Mouse (Mus musculus): ENCODE measurements around the gene Prrc2a.

Prrc2a gene

DNA sequence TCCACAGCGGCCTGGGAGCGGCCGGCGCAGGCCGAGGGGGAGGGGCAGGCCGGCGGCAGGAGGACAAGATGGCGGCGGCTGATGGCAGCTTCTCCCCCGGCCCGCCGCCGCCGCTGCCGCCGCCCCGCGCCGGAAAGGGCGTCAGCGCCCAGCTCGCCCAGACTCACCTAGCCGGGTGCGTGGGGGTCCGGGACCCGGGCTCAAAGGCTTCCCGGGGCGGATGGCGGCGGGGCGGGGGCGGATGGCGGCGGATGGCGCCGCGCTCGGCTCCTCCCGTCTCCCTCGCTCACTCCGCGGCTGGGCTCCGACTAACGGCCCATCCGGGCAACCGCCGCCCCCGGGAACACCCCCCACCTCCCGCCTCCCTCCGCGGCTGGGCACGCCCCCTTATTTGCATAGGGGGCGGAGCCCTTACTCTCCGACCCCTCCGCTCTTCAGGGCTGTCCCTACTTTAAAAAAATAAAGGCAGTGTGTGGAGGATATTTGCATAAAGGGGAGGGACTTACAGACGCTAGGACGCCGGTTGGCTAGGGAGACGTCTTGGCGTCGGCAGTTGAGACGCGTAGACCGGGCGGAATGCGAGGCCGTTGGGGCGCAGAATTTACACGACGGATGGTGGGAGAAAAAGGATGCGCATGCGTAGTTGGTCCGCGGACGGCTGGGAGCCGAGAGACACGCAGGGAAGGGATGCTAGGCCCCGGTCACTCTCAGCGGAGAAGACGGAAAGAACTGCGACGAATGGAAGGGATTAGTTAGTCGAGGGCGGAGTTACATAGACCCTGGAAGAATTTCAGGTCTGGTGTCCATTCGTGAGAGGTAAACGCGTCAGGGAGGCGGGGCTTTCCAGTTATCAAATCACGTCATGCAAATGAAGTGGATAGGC, at the start of gene Prrc2a:
Prrc2a (minus strand) TSS at position 330 of the 883 bp plus-strand sequence.
- DNase-seq (ENCODE audit: low spot score in 2 of 2): peak; percentile 95 to 96

DNA sequence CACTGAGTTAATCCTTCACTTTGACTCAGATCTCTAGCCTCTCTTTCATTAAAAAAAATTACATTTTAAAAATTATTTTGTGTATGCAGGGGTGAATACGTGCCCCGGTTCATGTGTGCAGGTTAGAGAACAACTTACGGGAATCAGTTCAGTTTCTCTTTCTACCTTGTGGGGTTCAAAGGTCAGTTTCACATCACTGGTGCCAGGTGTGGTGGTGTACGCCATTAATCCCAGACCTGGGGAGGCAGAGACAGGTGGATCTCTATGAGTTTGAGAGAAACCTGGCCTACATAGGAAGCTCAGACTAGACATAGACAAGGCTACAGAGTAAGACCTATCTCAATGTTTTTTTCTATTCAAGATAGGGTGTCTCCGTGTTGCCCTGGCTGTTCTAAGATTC, 48.4 kb upstream of the Prrc2a start:
- no peak for DNase-seq (ENCODE audit: low spot score in 2 of 2)

- no peak for DNase-seq (ENCODE audit: low spot score in 2 of 2)
Measured at GRCm38 (mm10) chr17:35210593-35210992, 45.9 kb upstream of the Prrc2a start.

DNA sequence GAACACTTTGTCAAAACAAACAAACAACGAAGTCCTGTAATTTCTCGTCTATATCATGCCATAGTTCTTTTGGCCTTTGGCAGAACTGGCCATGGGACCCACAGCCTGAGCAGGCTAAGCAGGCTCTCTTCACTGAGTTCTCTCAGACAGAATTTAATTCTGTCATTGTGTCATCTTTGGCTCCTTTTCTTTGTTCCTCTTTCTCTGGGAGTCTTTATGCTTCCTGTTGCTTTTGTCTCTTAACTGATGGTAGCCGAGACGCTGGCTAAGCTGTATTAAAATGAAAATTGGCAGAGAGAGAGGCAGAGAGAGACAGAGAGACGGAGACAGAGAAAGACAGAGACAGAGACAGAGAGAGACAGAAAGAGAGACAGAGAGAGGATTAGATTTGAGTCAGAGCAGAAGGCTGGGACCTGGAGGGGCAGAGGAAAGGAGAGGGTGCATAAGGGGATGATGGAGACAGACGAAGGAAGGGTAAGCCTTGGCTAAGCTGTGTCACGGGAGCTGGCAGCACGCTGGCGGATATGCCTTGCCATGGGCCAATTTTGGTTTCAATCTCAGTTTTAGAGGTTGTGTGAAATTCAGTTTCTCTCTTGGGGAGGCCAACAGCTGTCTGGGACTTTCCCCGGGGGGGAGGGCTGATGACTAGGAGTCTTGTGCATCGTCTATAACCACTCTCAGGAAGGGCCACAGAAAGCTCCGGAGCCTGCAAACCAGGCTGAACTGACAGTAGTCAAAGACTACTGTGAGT, 45.3 kb upstream of the Prrc2a start:
- DNase-seq (ENCODE audit: low spot score in 2 of 2): peak in 1 of 2 experiments; percentile 71

DNA sequence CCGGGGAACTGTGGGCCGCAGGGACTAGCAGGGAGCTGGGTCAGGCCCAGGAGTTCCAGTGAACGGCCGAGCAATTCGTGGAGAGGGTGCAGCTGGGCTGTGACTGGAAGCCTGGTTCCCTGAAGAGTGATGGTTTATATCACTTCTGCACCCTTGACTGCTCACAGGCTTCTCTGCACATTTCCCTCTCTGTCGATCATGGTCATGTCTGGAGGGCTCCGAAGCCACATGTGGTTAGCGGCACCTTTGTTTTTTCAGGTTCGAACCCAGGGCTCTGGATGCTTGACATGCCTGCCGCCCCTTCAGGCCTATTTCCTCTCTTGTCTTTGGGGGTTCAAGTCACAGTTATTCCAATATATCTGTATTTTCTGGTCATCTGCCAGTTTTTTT, 40.7 kb upstream of the Prrc2a start:
- peak in 1 of 2 experiments; percentile 48 for DNase-seq (ENCODE audit: low spot score in 2 of 2)

GRCm38 (mm10) chr17:35204494-35205379, 40.0 kb upstream of the Prrc2a start, which contains the start of gene Lta:
TSS of gene Lta (minus strand) at chr17:35205351.
- peak; percentile 34 to 67 for DNase-seq (ENCODE audit: low spot score in 2 of 2)

GRCm38 (mm10) chr17:35202442-35202841, 37.7 kb upstream of the Prrc2a start:
- no peak for DNase-seq (ENCODE audit: low spot score in 2 of 2)

DNA sequence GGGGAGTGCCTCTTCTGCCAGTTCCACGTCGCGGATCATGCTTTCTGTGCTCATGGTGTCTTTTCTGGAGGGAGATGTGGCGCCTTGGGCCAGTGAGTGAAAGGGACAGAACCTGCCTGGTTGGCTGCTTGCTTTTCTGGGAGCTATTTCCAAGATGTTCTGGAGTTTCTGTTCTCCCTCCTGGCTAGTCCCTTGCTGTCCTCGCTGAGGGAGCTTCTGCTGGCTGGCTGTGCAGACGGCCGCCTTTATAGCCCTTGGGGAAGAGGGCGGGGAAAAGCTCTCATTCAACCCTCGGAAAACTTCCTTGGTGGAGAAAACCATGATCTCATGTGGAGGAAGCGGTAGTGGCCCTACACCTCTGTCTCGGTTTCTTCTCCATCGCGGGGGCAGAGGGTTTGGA, 37.1 kb upstream of the Prrc2a start, which contains the start of gene Tnf:
Tnf (minus strand) TSS at position 221 of the 400 bp plus-strand sequence.
- DNase-seq (ENCODE audit: low spot score in 2 of 2): peak; percentile 57 to 69

- DNase-seq (ENCODE audit: low spot score in 2 of 2): peak in 1 of 2 experiments; percentile 61
Measured at GRCm38 (mm10) chr17:35201128-35201527, 36.4 kb upstream of the Prrc2a start.

DNA sequence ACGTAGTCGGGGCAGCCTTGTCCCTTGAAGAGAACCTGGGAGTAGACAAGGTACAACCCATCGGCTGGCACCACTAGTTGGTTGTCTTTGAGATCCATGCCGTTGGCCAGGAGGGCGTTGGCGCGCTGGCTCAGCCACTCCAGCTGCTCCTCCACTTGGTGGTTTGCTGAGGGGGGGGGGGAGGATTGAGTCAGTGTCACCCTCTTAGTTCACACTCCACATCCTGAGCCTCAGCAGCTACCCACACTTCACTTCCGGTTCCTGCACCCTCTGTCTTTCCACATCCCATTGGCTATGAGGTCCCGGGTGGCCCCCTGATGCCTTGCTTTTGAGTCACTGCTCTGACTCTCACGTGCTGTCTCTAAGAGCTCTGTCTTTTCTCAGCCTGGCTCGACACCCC, 35.7 kb upstream of the Prrc2a start:
- peak in 1 of 2 experiments; percentile 63 for DNase-seq (ENCODE audit: low spot score in 2 of 2)

DNA sequence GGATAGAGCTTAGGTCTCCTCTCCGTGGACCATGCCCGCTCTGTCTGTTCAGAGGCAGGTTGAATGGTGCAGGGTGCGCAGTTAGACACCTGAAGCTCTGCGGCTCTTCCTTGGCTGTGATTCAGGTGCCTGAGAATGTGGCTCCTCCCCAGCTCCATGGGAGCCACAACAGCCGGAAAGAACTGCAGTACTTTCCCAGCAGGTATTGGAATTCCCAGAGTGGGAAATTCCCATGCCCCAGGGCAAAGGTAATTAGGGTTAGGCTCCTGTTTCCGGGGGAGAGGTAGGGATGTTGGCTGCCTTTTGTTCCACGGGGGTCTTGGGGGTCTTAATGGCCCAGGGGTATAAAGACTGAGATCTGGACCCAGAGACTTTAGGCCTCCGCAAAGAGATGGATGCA, 34.2 kb upstream of the Prrc2a start:
- DNase-seq (ENCODE audit: low spot score in 2 of 2): no peak

DNA sequence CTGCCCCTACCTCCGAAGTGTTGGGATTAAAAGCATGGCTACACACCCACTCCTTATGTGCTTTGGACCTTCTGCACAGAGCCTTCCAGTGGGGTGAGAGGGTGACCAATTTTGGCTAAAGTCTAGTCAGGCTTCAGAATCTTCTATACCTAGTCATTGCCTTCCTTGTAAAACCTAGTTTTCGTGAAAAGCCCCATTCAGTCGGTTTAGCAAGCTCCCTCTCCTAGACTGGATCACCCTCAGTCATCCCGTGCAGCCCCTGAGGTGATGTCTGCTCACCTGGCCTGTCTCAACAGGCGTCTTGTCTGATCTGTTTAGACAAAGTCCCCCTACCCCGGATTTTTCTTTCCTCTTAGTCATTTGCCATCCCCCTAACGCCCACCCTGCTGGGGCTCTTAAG, 33.3 kb upstream of the Prrc2a start:
- no peak for DNase-seq (ENCODE audit: low spot score in 2 of 2)

- DNase-seq (ENCODE audit: low spot score in 2 of 2): no peak
Measured at GRCm38 (mm10) chr17:35197126-35197525, 32.4 kb upstream of the Prrc2a start.

DNA sequence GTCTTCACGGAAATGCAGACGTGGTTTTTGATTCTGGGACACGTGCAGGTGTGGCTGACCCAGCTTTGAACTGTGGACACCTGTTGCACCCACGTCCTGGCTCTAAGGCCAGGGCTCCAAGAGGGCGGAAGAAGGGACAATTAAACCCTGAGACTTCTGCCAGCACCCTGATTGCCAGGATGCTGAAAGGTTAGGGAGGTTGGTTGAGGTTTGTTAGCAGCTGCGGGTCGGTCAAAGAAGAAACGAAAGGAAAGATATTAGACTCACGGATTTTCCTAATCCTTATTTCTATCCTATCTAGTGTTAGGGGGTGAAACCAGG, 31.6 kb upstream of the Prrc2a start:
- no peak for DNase-seq (ENCODE audit: low spot score in 2 of 2)

DNA sequence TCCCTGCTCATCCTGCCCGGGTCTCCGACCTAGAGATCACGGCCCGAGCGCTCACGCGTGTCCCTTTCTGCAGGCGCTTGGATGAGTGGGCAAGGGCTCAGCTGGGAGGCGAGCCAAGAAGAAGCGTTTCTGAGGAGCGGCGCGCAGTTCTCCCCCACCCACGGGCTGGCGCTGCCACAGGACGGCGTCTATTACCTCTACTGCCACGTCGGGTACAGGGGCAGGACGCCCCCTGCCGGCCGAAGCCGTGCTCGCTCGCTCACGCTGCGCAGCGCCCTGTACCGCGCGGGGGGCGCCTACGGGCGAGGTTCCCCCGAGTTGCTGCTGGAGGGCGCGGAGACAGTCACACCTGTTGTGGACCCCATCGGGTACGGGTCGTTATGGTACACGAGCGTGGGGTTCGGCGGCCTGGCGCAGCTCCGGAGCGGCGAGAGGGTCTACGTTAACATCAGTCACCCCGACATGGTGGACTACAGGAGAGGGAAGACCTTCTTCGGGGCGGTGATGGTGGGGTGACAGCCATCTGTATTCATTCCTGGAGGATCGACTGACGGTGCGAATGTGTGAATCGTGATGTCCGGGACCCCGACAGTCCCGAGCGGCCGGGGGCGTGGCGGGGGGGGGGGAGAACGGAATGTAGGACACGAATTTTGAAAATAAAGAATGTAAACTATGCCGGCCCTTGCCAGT, 31.1 kb upstream of the Prrc2a start:
- peak; percentile 83 to 92 for DNase-seq (ENCODE audit: low spot score in 2 of 2)

DNA sequence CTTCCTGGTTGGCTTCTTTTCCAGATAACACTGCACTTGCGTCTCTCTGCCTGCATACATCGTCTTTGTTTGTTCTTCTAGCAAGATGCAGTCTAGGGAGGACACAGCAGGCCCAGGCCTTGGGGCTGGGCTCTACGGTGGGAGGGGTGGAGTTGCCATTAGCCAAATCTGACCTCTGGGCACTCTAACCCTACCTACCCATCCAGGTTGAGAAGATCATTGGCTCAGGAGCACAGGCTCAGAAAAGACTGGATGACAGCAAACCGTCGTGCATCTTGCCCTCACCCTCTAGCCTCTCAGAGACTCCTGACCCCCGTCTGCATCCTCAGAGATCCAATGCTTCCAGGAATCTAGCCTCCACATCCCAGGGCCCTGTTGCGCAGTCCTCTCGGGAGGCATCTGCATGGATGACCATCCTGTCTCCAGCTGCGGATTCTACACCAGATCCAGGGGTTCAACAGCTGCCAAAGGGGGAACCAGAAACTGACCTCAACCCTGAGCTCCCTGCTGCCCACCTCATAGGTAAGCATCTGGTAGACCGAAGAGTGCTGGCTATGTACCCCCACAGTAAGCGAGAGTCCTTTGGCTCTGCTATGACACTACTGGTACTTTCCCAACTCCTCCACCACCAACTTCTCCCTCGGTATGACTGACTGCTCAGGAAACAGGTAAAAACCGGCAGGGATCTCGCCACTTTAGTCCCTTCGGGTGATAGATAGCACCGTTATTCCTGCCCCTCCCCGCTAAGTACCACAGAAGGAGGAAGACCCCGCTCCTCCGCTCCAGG, 30.3 kb upstream of the Prrc2a start:
- DNase-seq (ENCODE audit: low spot score in 2 of 2): peak; percentile 30 to 36

GRCm38 (mm10) chr17:35193881-35194843, 29.5 kb upstream of the Prrc2a start, which contains the start of gene Ltb:
TSS of gene Ltb (plus strand) at chr17:35194439.
- peak; percentile 51 to 81 for DNase-seq (ENCODE audit: low spot score in 2 of 2)

DNA sequence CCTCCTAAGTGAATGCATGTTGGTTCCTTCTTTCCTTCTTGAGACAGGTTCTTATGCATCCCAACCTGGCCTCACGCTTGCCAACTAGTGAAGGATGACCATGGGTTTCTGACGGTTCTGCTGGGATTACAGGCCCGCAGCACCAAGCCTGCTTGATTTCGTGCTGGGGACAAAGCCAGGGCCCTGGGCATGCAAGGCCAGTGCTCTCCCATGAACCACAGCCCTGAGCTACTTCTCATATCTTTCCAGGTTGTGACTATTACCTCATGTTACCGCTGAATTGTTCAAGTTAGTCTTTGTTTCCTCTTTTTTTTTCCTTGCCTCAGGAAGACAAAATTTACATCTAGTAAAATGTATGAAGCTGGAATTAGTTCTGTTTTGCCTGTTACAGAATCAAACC, 28.2 kb upstream of the Prrc2a start:
- DNase-seq (ENCODE audit: low spot score in 2 of 2): no peak

DNA sequence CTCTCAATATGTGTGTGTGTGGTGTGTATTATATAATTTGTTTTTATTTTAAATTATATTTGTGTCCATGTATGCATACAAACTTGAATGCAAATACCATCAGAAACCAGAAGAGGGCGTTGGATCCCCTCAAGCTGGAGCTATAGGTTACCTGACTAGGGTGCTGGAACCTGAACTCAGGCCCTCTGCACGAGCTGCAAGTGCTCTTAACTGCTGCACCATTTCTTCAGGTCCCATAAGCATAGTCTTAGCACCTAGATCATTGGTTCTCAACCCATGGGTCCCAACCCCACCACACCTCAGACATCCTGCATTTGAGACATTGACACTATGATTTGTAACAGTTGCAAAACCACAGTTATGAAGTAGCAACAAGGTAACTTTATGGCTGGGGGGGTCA, 27.0 kb upstream of the Prrc2a start:
- DNase-seq (ENCODE audit: low spot score in 2 of 2): no peak

Data from spleen, postnatal 10 days (tissue).